ENCODE assay signal across 23 mouse cellular contexts in the genomic region with DNA sequence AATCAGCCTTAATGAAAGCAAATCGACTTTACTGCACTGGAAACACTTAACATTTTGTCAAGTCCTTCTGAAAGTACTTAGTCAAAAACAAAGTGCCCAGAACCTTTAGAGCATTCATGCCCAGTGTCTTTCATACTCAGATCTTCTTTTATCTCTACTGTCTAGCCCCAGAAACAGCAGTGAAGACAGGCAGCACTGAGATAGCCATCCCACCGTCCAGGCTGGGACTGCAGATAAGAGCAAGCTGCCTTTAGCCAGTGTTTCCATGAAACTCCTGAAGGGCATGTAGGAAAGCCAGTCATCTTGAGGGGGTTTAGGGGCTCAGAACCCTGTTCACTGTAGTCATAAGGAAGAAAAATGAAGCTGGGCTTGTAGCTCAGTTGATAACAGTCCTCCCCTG. TPM values are rescaled to one million over a fixed set of nuclear protein-coding genes. Genes with fewer than 3 reads are reported as not detected.
"Had no signal": no experiment of that assay in that cellular context is flagged by ENCODE, and none has a peak within 500 bp of the region (broad histone marks: within the 10 kb centered on the region; RNA-seq: fewer than 3 reads in every experiment).

No protein-coding gene starts in this region.

- H3K4me1 ChIP-seq: limb, embryonic 15.5 days; midbrain, embryonic 10.5 days; neural tube, embryonic 15.5 days had no signal

- DNase-seq: kidney, adult 11 months; kidney, adult 9 months; kidney, postnatal 4 days; lung, embryonic 14.5 days; lung, postnatal 10 days; midbrain, embryonic 14.5 days; right cerebral cortex, adult 18-20 months; right cerebral cortex, postnatal 25 days; thymus, postnatal 4 days had no signal

- H3K27ac ChIP-seq: kidney, postnatal 0 days; limb, embryonic 15.5 days; macrophage; midbrain, embryonic 10.5 days; neural tube, embryonic 15.5 days; stomach, postnatal 0 days had no signal

- H3K4me3 ChIP-seq: limb, embryonic 15.5 days; midbrain, embryonic 10.5 days; myocyte; neural tube, embryonic 15.5 days had no signal

- H3K4me2 ChIP-seq: limb, embryonic 15.5 days; lung, embryonic 14.5 days; neural tube, embryonic 15.5 days had no signal

- H3K27me3 ChIP-seq: limb, embryonic 15.5 days; neural tube, embryonic 15.5 days had no signal

- H3K9ac ChIP-seq: limb, embryonic 15.5 days; lung, embryonic 14.5 days; neural tube, embryonic 15.5 days had no signal

- H3K9me3 ChIP-seq: limb, embryonic 15.5 days; midbrain, embryonic 10.5 days; neural tube, embryonic 15.5 days had no signal

- H3K36me3 ChIP-seq: limb, embryonic 15.5 days; midbrain, embryonic 10.5 days; neural tube, embryonic 15.5 days had no signal

RNA-seq across cellular contexts. Expression of a gene that starts 14.7 kb away (rescaled TPM):
- total RNA-seq: layer of hippocampus, adult 8-10 months; layer of hippocampus, postnatal 14 days; left cerebral cortex, adult 18-20 months; left cerebral cortex, postnatal 14 days had no signal
- polyA plus RNA-seq: intestine, embryonic 14.5 days; kidney, postnatal 0 days; limb, embryonic 11.5 days; lung, embryonic 14.5 days; macrophage; midbrain, embryonic 10.5 days; midbrain, embryonic 14.5 days; neural tube, embryonic 11.5 days; stomach, postnatal 0 days had no signal
